Mouse (Mus musculus): ENCODE data around the gene B3gat2. TPM values are rescaled to one million over a fixed set of nuclear protein-coding genes. Genes with fewer than 3 reads are reported as not detected.

B3gat2 gene
- polyA plus RNA-seq, 1 experiment from 2014 or later = 0.23 TPM

Other genes starting within 250 kb of the B3gat2 start
- gene Smap1, start 160.6 kb downstream of the B3gat2 start, polyA plus RNA-seq (2016; fragmentation: Nextera tagmentation; extraction: Ambion mirVana) = 33.5 and 36.7 TPM in 2 replicates
- 77.1 and 79.7 TPM in 2 replicates for gene Sdhaf4, start 243.9 kb downstream of the B3gat2 start, polyA plus RNA-seq (2016; fragmentation: Nextera tagmentation; extraction: Ambion mirVana)